Mouse (Mus musculus): ENCODE results near the gene Tmem30b. TPM values are rescaled to one million over a fixed set of nuclear protein-coding genes. Genes with fewer than 3 reads are reported as not detected.

The Tmem30b gene
- polyA plus RNA-seq, 1 experiment from 2014 or later = 0.27 TPM

DNA sequence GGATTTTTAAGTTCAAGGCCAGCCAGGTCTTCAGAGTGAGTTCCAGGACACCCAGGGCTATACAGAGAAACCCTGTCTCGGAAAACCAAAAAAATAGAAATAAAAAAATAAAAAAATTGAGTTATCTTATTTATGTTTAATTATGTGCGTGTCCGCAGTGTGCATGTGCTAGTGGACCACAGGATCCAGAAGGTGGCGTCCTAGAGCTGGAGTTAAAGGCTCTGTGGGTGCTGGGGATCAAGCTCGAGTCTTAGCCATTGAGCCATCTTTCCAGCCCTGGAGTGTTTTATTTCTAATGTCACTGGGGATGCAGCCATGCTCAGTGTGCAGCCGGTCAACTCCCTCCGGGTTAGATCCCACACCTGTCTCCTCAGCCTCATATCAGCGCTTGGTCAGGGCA, 29.7 kb downstream of the Tmem30b start:
- Histone ChIP-seq H3K36me3 (ENCODE audit: control insufficient read depth, insufficient read depth, low read length) (no peaks in the 10 kb centered on the region), H3K4me2 (ENCODE audit: low read length) (no peak overlapping the region), H3K27ac (replicated peaks in 1 of 2; ENCODE audit: control insufficient read depth in 1 of 2, insufficient read depth in 1 of 2, low read depth in 2 of 2, low read length in 2 of 2) (no peak overlapping the region), H3K4me1 (ENCODE audit: control insufficient read depth in 2 of 2, insufficient read depth in 2 of 2, low read length in 2 of 2) (peaks cover 0 to 3% of the 10 kb centered on the region in 2 experiments; a peak in 1 of 4 replicates), H3K9me3 (ENCODE audit: control insufficient read depth, low read length) (no peaks in the 10 kb centered on the region), H3K4me3 (ENCODE audit: control insufficient read depth in 1 of 2, insufficient read depth in 1 of 2, low read depth in 1 of 2, low read length in 2 of 2) (no peak overlapping the region), H3K27me3 (ENCODE audit: control insufficient read depth, insufficient read depth, low read length) (no peaks in the 10 kb centered on the region), H3K9ac (ENCODE audit: low read length) (no peak overlapping the region)
- 89% methylated on average over 8 of the region's 8 CpGs for WGBS
- no peak for ATAC-seq (ENCODE audit: insufficient number of reproducible peaks, insufficient read depth, low FRiP score, low read depth)

DNA sequence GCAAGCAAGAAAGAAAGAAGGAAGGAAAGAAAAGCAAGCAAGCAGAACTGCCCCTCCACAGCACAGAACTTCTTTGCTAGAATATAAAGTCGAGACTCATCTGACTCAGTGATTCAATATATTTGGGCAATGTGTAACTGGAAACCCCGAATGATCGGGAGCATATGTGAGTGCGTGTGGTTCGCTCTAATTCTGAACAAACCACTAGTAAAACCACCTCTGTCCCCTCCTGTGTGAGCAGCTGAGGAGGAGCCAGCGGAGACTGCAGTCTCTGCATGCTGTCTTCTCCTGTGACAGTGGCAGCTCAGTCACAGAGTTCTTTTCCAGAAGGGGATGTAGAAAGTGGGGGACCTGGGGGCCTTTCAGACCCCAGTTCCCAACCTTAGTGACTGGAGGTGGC, 31.5 kb downstream of the Tmem30b start:
- Histone ChIP-seq H3K27ac (replicated peaks in 1 of 2; ENCODE audit: control insufficient read depth in 1 of 2, insufficient read depth in 1 of 2, low read depth in 2 of 2, low read length in 2 of 2) (no peak overlapping the region), H3K9ac (ENCODE audit: low read length) (no peak overlapping the region)

GRCm38 (mm10) chr12:73513958-73514357, 32.2 kb downstream of the Tmem30b start:
- Histone ChIP-seq H3K4me1 (ENCODE audit: control insufficient read depth in 2 of 2, insufficient read depth in 2 of 2, low read length in 2 of 2) (peaks cover 0 to 3% of the 10 kb centered on the region in 2 experiments; a peak in 1 of 4 replicates), H3K4me2 (ENCODE audit: low read length) (no peak overlapping the region), H3K36me3 (ENCODE audit: control insufficient read depth, insufficient read depth, low read length) (no peaks in the 10 kb centered on the region), H3K9ac (ENCODE audit: low read length) (no peak overlapping the region), H3K9me3 (ENCODE audit: control insufficient read depth, low read length) (no peaks in the 10 kb centered on the region), H3K27me3 (ENCODE audit: control insufficient read depth, insufficient read depth, low read length) (no peaks in the 10 kb centered on the region), H3K27ac (replicated peaks in 1 of 2; ENCODE audit: control insufficient read depth in 1 of 2, insufficient read depth in 1 of 2, low read depth in 2 of 2, low read length in 2 of 2) (no peak overlapping the region), H3K4me3 (ENCODE audit: control insufficient read depth in 1 of 2, insufficient read depth in 1 of 2, low read depth in 1 of 2, low read length in 2 of 2) (no peak overlapping the region)
- no peak for ATAC-seq (ENCODE audit: insufficient number of reproducible peaks, insufficient read depth, low FRiP score, low read depth)
- 81% methylated on average over 10 of the region's 10 CpGs for WGBS

More for the DNA sequence above, 31.5 kb downstream of the Tmem30b start:
- Histone ChIP-seq H3K4me3 (ENCODE audit: control insufficient read depth in 1 of 2, insufficient read depth in 1 of 2, low read depth in 1 of 2, low read length in 2 of 2) (no peak overlapping the region), H3K27me3 (ENCODE audit: control insufficient read depth, insufficient read depth, low read length) (no peaks in the 10 kb centered on the region), H3K4me2 (ENCODE audit: low read length) (no peak overlapping the region), H3K9me3 (ENCODE audit: control insufficient read depth, low read length) (no peaks in the 10 kb centered on the region), H3K4me1 (ENCODE audit: control insufficient read depth in 2 of 2, insufficient read depth in 2 of 2, low read length in 2 of 2) (peaks cover 0 to 3% of the 10 kb centered on the region in 2 experiments; a peak in 1 of 4 replicates), H3K36me3 (ENCODE audit: control insufficient read depth, insufficient read depth, low read length) (no peaks in the 10 kb centered on the region)
- no peak for ATAC-seq (ENCODE audit: insufficient number of reproducible peaks, insufficient read depth, low FRiP score, low read depth)
- WGBS = 83% methylated on average over 6 of the region's 6 CpGs

DNA sequence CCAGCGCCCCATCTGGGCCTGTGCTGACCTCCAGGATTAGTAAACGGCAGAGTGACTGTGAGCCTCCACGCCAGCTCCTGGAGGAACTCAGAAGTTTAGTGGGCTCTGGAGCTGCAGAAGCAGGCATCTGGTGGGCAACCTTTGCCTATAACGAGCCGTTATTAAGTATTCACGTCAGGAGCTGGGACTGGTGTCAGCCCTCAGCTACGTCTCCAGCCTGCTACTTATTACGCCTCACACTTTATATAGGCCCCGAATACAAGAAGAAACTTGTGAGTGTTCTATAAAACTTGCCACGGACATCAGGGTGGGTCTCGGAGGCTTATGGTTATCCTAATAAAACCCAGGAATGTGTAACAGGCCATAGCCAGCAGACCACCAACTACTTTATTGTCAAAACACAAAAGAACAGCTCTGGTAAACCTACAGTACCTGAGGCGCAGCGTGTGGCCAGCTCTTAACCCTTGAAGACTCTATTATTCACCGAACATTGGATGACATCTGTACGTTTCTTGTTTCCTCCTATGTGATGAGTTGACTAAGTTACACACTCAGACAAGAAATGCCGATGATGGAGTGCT, 34.6 kb downstream of the Tmem30b start:
- Histone ChIP-seq H3K9me3 (ENCODE audit: control insufficient read depth, low read length) (no peaks in the 10 kb centered on the region), H3K36me3 (ENCODE audit: control insufficient read depth, insufficient read depth, low read length) (no peaks in the 10 kb centered on the region), H3K27me3 (ENCODE audit: control insufficient read depth, insufficient read depth, low read length) (no peaks in the 10 kb centered on the region), H3K4me3 (ENCODE audit: control insufficient read depth in 1 of 2, insufficient read depth in 1 of 2, low read depth in 1 of 2, low read length in 2 of 2) (no peak overlapping the region), H3K4me1 (ENCODE audit: control insufficient read depth in 2 of 2, insufficient read depth in 2 of 2, low read length in 2 of 2) (no peaks in the 10 kb centered on the region; a peak in 1 of 4 replicates), H3K4me2 (ENCODE audit: low read length) (no peak overlapping the region), H3K9ac (ENCODE audit: low read length) (no peak overlapping the region), H3K27ac (replicated peaks in 1 of 2; ENCODE audit: control insufficient read depth in 1 of 2, insufficient read depth in 1 of 2, low read depth in 2 of 2, low read length in 2 of 2) (no peak overlapping the region)
- no peak for ATAC-seq (ENCODE audit: insufficient number of reproducible peaks, insufficient read depth, low FRiP score, low read depth)
- WGBS = 87% methylated on average over 16 of the region's 16 CpGs

DNA sequence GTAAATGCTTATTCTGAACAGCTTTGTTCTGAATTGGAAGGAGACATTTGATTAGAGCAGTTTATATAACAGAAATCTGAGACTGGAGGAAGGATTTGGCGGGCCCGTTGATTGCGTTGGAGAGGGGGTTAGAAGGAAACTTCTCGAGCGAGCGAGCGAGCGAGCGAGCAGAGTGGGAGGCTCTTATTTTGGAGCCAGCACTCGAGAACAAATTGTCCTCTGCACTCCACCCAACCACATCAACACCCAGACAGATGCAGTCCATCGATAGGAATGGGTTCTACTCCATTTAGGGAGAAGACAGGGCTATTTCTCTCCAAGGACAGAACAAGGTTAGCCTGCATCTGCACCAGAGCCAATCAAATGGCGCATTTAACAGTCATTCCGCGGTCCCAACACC, 39.1 kb downstream of the Tmem30b start:
- H3K4me1 ChIP-seq (ENCODE audit: control insufficient read depth in 2 of 2, insufficient read depth in 2 of 2, low read length in 2 of 2) = peaks cover 0 to 4% of the 10 kb centered on the region in 2 experiments; a peak in 2 of 4 replicates
- no peak overlapping the region for H3K9ac ChIP-seq (ENCODE audit: low read length)
- no peaks in the 10 kb centered on the region for H3K36me3 ChIP-seq (ENCODE audit: control insufficient read depth, insufficient read depth, low read length)
- H3K27ac ChIP-seq (replicated peaks in 1 of 2; ENCODE audit: control insufficient read depth in 1 of 2, insufficient read depth in 1 of 2, low read depth in 2 of 2, low read length in 2 of 2) = no peak overlapping the region
- no peaks in the 10 kb centered on the region for H3K27me3 ChIP-seq (ENCODE audit: control insufficient read depth, insufficient read depth, low read length)
- H3K4me2 ChIP-seq (ENCODE audit: low read length) = no peak overlapping the region
- 79% methylated on average over 14 of the region's 14 CpGs for WGBS
- no peaks in the 10 kb centered on the region for H3K9me3 ChIP-seq (ENCODE audit: control insufficient read depth, low read length)
- no peak for ATAC-seq (ENCODE audit: insufficient number of reproducible peaks, insufficient read depth, low FRiP score, low read depth)
- H3K4me3 ChIP-seq (ENCODE audit: control insufficient read depth in 1 of 2, insufficient read depth in 1 of 2, low read depth in 1 of 2, low read length in 2 of 2) = no peak overlapping the region

- no peaks in the 10 kb centered on the region for H3K36me3 ChIP-seq (ENCODE audit: control insufficient read depth, insufficient read depth, low read length)
- WGBS = 89% methylated on average over 5 of the region's 5 CpGs
- peaks cover 0 to 4% of the 10 kb centered on the region in 2 experiments; a peak in 2 of 4 replicates for H3K4me1 ChIP-seq (ENCODE audit: control insufficient read depth in 2 of 2, insufficient read depth in 2 of 2, low read length in 2 of 2)
- H3K9ac ChIP-seq (ENCODE audit: low read length) = no peak overlapping the region
- H3K9me3 ChIP-seq (ENCODE audit: control insufficient read depth, low read length) = no peaks in the 10 kb centered on the region
- no peak overlapping the region for H3K27ac ChIP-seq (replicated peaks in 1 of 2; ENCODE audit: control insufficient read depth in 1 of 2, insufficient read depth in 1 of 2, low read depth in 2 of 2, low read length in 2 of 2)
- H3K27me3 ChIP-seq (ENCODE audit: control insufficient read depth, insufficient read depth, low read length) = no peaks in the 10 kb centered on the region
- no peak overlapping the region for H3K4me2 ChIP-seq (ENCODE audit: low read length)
- no peak overlapping the region for H3K4me3 ChIP-seq (ENCODE audit: control insufficient read depth in 1 of 2, insufficient read depth in 1 of 2, low read depth in 1 of 2, low read length in 2 of 2)
- ATAC-seq (ENCODE audit: insufficient number of reproducible peaks, insufficient read depth, low FRiP score, low read depth) = no peak
These were observed 39.5 kb downstream of the Tmem30b start for GRCm38 (mm10) chr12:73506648-73507047.

DNA sequence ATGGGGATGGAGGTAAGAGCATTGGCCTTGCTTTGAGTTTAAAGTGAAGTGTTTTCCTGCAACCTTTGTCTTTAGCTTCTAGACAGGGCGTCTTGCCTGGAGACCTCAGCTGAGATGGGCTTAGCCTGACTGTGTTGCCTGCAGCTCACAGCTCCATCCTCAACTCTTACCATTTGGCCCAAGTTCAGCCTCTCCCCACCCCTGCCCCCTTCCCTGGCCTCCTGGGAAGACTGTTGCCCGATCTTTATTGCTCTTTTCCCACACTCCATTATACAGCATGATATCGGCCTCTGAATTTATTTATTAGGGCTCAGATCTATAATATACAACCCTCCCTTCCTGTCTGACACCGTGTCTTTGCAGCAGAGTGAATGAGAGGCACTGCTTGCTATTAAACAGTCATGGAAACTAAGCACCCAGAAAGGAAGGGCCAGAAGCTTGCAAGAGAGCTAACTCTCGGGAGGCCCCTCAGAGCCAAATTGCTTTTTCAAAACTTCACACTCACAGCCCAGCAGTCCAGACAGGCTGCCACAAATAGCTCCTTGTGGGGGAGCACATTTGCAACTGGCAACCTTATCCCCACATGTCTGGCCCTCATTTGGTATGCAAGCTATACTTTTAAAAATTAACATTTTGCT, 45.4 kb downstream of the Tmem30b start:
- Histone ChIP-seq H3K4me1 (ENCODE audit: control insufficient read depth in 2 of 2, insufficient read depth in 2 of 2, low read length in 2 of 2) (peaks cover 7 to 8% of the 10 kb centered on the region in 2 experiments), H3K36me3 (ENCODE audit: control insufficient read depth, insufficient read depth, low read length) (no peaks in the 10 kb centered on the region), H3K4me2 (ENCODE audit: low read length) (no peak overlapping the region), H3K27me3 (ENCODE audit: control insufficient read depth, insufficient read depth, low read length) (no peaks in the 10 kb centered on the region), H3K9me3 (ENCODE audit: control insufficient read depth, low read length) (no peaks in the 10 kb centered on the region), H3K4me3 (ENCODE audit: control insufficient read depth in 1 of 2, insufficient read depth in 1 of 2, low read depth in 1 of 2, low read length in 2 of 2) (no peak overlapping the region), H3K27ac (replicated peaks in 1 of 2; ENCODE audit: control insufficient read depth in 1 of 2, insufficient read depth in 1 of 2, low read depth in 2 of 2, low read length in 2 of 2) (peak overlapping the region; percentile 50 to 54; a peak in 2 of 4 replicates), H3K9ac (ENCODE audit: low read length) (no peak overlapping the region)
- WGBS = 43% methylated on average over 5 of the region's 5 CpGs
- ATAC-seq (ENCODE audit: insufficient number of reproducible peaks, insufficient read depth, low FRiP score, low read depth) = no peak

All from heart, embryonic 14.5 days (tissue).